Mouse (Mus musculus): Measurements from ENCODE around the gene Fcnb. TPM values are rescaled to one million over a fixed set of nuclear protein-coding genes. Genes with fewer than 3 reads are reported as not detected.

Gene Fcnb
- 0.28 and 0.47 TPM in 2 replicates for polyA plus RNA-seq (2015; fragmentation: Nextera tagmentation; extraction: Ambion mirVana)

- Histone ChIP-seq H3K4me3 (replicated peaks) (no peak within 1 kb of the TSS), H3K36me3 (no peaks in the 10 kb centered on the region), H3K27ac (replicated peaks) (no peak within 1 kb of the TSS), H3K27me3 (no peaks in the 10 kb centered on the region), H3K9me3 (replicated peaks) (no peaks in the 10 kb centered on the region), H3K9ac (no peak within 1 kb of the TSS), H3K4me2 (replicated peaks) (no peak within 1 kb of the TSS), H3K4me1 (no peaks in the 10 kb centered on the region)
- WGBS: 77% methylated on average over 3 of the region's 3 CpGs
- no peak for ATAC-seq (ENCODE audit: insufficient number of reproducible peaks, low FRiP score, low TSS enrichment, low read depth)
Observed at GRCm38 (mm10) chr2:28084768-28085167, at the start of gene Fcnb. Fcnb (minus strand) TSS chr2:28084885.

GRCm38 (mm10) chr2:28133833-28134232 lies 49.1 kb upstream of the Fcnb start:
- no peaks in the 10 kb centered on the region for H3K36me3 ChIP-seq
- no peaks in the 10 kb centered on the region for H3K9me3 ChIP-seq (replicated peaks)
- H3K4me3 ChIP-seq (replicated peaks): no peak overlapping the region
- peaks cover 6% of the 10 kb centered on the region; the same call in 1 of the 2 replicates for H3K4me1 ChIP-seq
- H3K4me2 ChIP-seq (replicated peaks): no peak overlapping the region
- 74% methylated on average over 9 of the region's 9 CpGs for WGBS
- no peak overlapping the region for H3K27ac ChIP-seq (replicated peaks)
- H3K27me3 ChIP-seq: no peaks in the 10 kb centered on the region
- ATAC-seq (ENCODE audit: insufficient number of reproducible peaks, low FRiP score, low TSS enrichment, low read depth): no peak
- no peak overlapping the region for H3K9ac ChIP-seq

GRCm38 (mm10) chr2:28132117-28132516 lies 47.4 kb upstream of the Fcnb start:
- 64% methylated on average over 4 of the region's 4 CpGs for WGBS

GRCm38 (mm10) chr2:28126763-28127438 lies 42.2 kb upstream of the Fcnb start:
- 61% methylated on average over 12 of the region's 12 CpGs for WGBS
- no peaks in the 10 kb centered on the region for H3K36me3 ChIP-seq
- H3K9me3 ChIP-seq (replicated peaks): no peaks in the 10 kb centered on the region
- H3K27ac ChIP-seq (replicated peaks): no peak overlapping the region
- no peak for ATAC-seq (ENCODE audit: insufficient number of reproducible peaks, low FRiP score, low TSS enrichment, low read depth)
- H3K4me1 ChIP-seq: no peaks in the 10 kb centered on the region
- no peaks in the 10 kb centered on the region for H3K27me3 ChIP-seq
- no peak overlapping the region for H3K9ac ChIP-seq
- H3K4me3 ChIP-seq (replicated peaks): no peak overlapping the region
- no peak overlapping the region for H3K4me2 ChIP-seq (replicated peaks)

More at GRCm38 (mm10) chr2:28132117-28132516, 47.4 kb upstream of the Fcnb start:
- no peak overlapping the region for H3K4me3 ChIP-seq (replicated peaks)
- no peak overlapping the region for H3K9ac ChIP-seq
- H3K27ac ChIP-seq (replicated peaks): no peak overlapping the region
- no peaks in the 10 kb centered on the region for H3K9me3 ChIP-seq (replicated peaks)
- H3K4me2 ChIP-seq (replicated peaks): no peak overlapping the region
- H3K36me3 ChIP-seq: no peaks in the 10 kb centered on the region
- H3K27me3 ChIP-seq: no peaks in the 10 kb centered on the region
- no peaks in the 10 kb centered on the region for H3K4me1 ChIP-seq
- no peak for ATAC-seq (ENCODE audit: insufficient number of reproducible peaks, low FRiP score, low TSS enrichment, low read depth)

GRCm38 (mm10) chr2:28123910-28124309 lies 39.2 kb upstream of the Fcnb start:
- Histone ChIP-seq H3K4me3 (replicated peaks) (no peak overlapping the region), H3K9me3 (replicated peaks) (no peaks in the 10 kb centered on the region), H3K4me2 (replicated peaks) (no peak overlapping the region), H3K36me3 (no peaks in the 10 kb centered on the region), H3K4me1 (no peaks in the 10 kb centered on the region), H3K27me3 (no peaks in the 10 kb centered on the region), H3K27ac (replicated peaks) (no peak overlapping the region), H3K9ac (no peak overlapping the region)
- WGBS: 81% methylated on average over 2 of the region's 2 CpGs
- ATAC-seq (ENCODE audit: insufficient number of reproducible peaks, low FRiP score, low TSS enrichment, low read depth): no peak; the same call in 1 of the 2 replicates

- H3K27me3 ChIP-seq: no peaks in the 10 kb centered on the region
- H3K9ac ChIP-seq: no peak overlapping the region
- no peaks in the 10 kb centered on the region for H3K4me1 ChIP-seq
- no peaks in the 10 kb centered on the region for H3K9me3 ChIP-seq (replicated peaks)
- no peak for ATAC-seq (ENCODE audit: insufficient number of reproducible peaks, low FRiP score, low TSS enrichment, low read depth)
- WGBS: 61% methylated on average over 4 of the region's 4 CpGs
- no peak overlapping the region for H3K4me2 ChIP-seq (replicated peaks)
- no peaks in the 10 kb centered on the region for H3K36me3 ChIP-seq
- H3K27ac ChIP-seq (replicated peaks): no peak overlapping the region
- no peak overlapping the region for H3K4me3 ChIP-seq (replicated peaks)
Observed at GRCm38 (mm10) chr2:28121309-28121708, 36.6 kb upstream of the Fcnb start.

GRCm38 (mm10) chr2:28120342-28120741 lies 35.7 kb upstream of the Fcnb start:
- ATAC-seq (ENCODE audit: insufficient number of reproducible peaks, low FRiP score, low TSS enrichment, low read depth): no peak
- no peak overlapping the region for H3K9ac ChIP-seq
- H3K27ac ChIP-seq (replicated peaks): no peak overlapping the region
- H3K4me1 ChIP-seq: no peaks in the 10 kb centered on the region
- WGBS: 94% methylated on average over 9 of the region's 9 CpGs
- H3K9me3 ChIP-seq (replicated peaks): no peaks in the 10 kb centered on the region
- H3K27me3 ChIP-seq: no peaks in the 10 kb centered on the region
- no peak overlapping the region for H3K4me3 ChIP-seq (replicated peaks)
- no peak overlapping the region for H3K4me2 ChIP-seq (replicated peaks)
- H3K36me3 ChIP-seq: no peaks in the 10 kb centered on the region

GRCm38 (mm10) chr2:28118518-28119116 lies 33.9 kb upstream of the Fcnb start:
- Histone ChIP-seq H3K4me1 (no peaks in the 10 kb centered on the region), H3K4me3 (replicated peaks) (no peak overlapping the region), H3K9ac (no peak overlapping the region), H3K4me2 (replicated peaks) (no peak overlapping the region), H3K9me3 (replicated peaks) (no peaks in the 10 kb centered on the region), H3K27me3 (no peaks in the 10 kb centered on the region), H3K27ac (replicated peaks) (no peak overlapping the region), H3K36me3 (no peaks in the 10 kb centered on the region)
- 57% methylated on average over 6 of the region's 6 CpGs for WGBS
- no peak for ATAC-seq (ENCODE audit: insufficient number of reproducible peaks, low FRiP score, low TSS enrichment, low read depth)

- WGBS: 54% methylated on average over 11 of the region's 11 CpGs
- Histone ChIP-seq H3K36me3 (no peaks in the 10 kb centered on the region), H3K27me3 (no peaks in the 10 kb centered on the region), H3K4me1 (no peaks in the 10 kb centered on the region), H3K27ac (replicated peaks) (no peak overlapping the region), H3K4me2 (replicated peaks) (no peak overlapping the region), H3K4me3 (replicated peaks) (no peak overlapping the region), H3K9me3 (replicated peaks) (no peaks in the 10 kb centered on the region), H3K9ac (no peak overlapping the region)
- no peak for ATAC-seq (ENCODE audit: insufficient number of reproducible peaks, low FRiP score, low TSS enrichment, low read depth)
Observed at GRCm38 (mm10) chr2:28117490-28118308, 33.0 kb upstream of the Fcnb start.

GRCm38 (mm10) chr2:28108763-28109162 lies 24.1 kb upstream of the Fcnb start:
- no peak overlapping the region for H3K27ac ChIP-seq (replicated peaks)
- H3K4me1 ChIP-seq: no peaks in the 10 kb centered on the region
- no peak overlapping the region for H3K9ac ChIP-seq
- H3K4me2 ChIP-seq (replicated peaks): no peak overlapping the region
- H3K9me3 ChIP-seq (replicated peaks): no peaks in the 10 kb centered on the region
- H3K36me3 ChIP-seq: no peaks in the 10 kb centered on the region
- H3K27me3 ChIP-seq: no peaks in the 10 kb centered on the region
- ATAC-seq (ENCODE audit: insufficient number of reproducible peaks, low FRiP score, low TSS enrichment, low read depth): no peak
- H3K4me3 ChIP-seq (replicated peaks): no peak overlapping the region
- WGBS: 53% methylated on average over 5 of the region's 5 CpGs

- Histone ChIP-seq H3K9me3 (replicated peaks) (no peaks in the 10 kb centered on the region), H3K4me2 (replicated peaks) (no peak overlapping the region), H3K36me3 (no peaks in the 10 kb centered on the region), H3K27me3 (no peaks in the 10 kb centered on the region), H3K27ac (replicated peaks) (no peak overlapping the region), H3K4me3 (replicated peaks) (no peak overlapping the region), H3K4me1 (no peaks in the 10 kb centered on the region), H3K9ac (no peak overlapping the region)
- 84% methylated on average over 2 of the region's 2 CpGs for WGBS
- ATAC-seq (ENCODE audit: insufficient number of reproducible peaks, low FRiP score, low TSS enrichment, low read depth): no peak
Observed at GRCm38 (mm10) chr2:28106002-28106401, 21.3 kb upstream of the Fcnb start.
